Mouse (Mus musculus) left cerebral cortex, postnatal 4 days (tissue): Measurements from ENCODE around the gene H2al1f. TPM values are rescaled to one million over a fixed set of nuclear protein-coding genes. Genes with fewer than 3 reads are reported as not detected.

ENCODE experiments used
- total RNA-seq, 2 experiments: library from RNA; stranded (reverse); gene quantifications; 2 replicates each; pipeline ENCODE4 v1.2.3; 2021

H2al1f gene
- total RNA-seq, 2 experiments from 2014 or later = not detected

Other genes with a start within 250 kb of the H2al1f start
- not detected for gene H2al1a, start 15.9 kb upstream of the H2al1f start, total RNA-seq
- not detected for gene H2al1b, start 12.7 kb upstream of the H2al1f start, total RNA-seq
- gene H2al1c, start 9.5 kb upstream of the H2al1f start, total RNA-seq = not detected
- not detected for gene H2al1d, start 6.3 kb upstream of the H2al1f start, total RNA-seq
- not detected for gene H2al1e, start 3.2 kb upstream of the H2al1f start, total RNA-seq
- gene H2al1g, start 3.1 kb downstream of the H2al1f start, total RNA-seq = not detected
- gene H2al1h, start 6.3 kb downstream of the H2al1f start, total RNA-seq = not detected
- gene H2al1i, start 9.5 kb downstream of the H2al1f start, total RNA-seq = not detected
- not detected for gene H2al1j, start 12.7 kb downstream of the H2al1f start, total RNA-seq